Mouse (Mus musculus): Measurements from ENCODE around the gene Mamstr.
A peak's percentile ranks its signal among the peaks of the same experiment; 100 is the strongest.

The Mamstr gene

DNA sequence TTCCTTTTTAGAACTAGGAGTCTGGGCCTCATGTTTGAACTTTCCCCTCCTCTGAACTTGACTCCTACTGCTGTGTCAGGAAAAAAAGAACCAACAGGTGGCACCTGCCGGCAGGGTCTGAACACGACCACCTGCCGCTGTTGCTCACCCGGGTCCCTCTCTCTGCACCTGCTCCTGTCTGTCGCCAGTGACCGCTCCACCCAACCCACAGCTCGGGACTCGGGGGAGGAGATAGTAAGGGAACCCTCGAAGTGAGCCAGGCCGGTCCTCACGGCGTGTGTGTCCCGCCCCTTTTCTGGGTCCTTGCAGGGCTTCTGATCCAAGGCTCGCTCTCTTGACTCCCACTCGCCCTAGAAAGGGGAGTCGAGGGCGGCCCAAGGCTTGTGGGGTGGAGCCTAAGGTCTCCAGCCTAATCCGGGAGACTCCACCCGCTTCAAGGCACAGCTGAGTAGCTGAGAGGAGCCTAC lies at the start of gene Mamstr:
Mamstr (plus strand) TSS at position 417 of the 467 bp plus-strand sequence.
- no peak for DNase-seq

DNA sequence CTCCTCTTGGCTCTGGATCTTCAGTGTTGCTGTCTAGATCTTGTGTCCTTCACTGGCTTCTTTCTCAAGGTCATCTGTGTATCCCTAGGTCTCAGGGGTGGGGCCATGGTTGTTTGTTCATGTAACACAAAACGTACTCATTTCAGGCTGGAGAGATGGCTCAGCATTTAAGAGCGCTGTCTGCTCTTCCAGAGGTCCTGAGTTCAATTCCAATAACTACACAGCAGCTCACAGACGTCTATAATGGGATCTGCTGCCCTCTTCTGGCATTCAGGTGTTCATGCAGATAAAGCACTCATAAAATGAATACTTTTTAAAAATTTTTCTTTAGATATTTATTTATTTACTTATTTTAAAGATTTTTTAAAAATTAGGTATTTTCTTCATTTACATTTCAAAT lies 48.9 kb upstream of the Mamstr start:
- DNase-seq = no peak

DNA sequence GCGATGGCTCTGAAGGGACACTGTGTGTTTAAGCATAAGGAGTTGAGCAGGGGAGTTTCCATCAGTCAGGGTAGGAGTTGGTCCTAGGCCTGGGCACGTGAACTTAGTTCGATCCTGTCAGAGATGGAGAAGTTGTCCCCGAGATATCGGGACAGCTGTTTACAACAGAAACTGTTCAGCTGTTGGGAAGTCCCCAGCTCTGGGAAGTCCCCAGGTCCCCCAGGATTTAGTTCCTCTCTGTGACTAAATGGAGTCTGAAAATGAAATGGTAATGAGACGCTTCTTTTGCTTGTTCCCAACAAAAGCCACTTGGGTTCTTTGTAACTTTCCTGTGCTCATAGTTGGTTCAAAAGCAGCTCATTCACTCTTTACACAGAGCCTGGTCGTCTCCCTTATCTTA lies 47.9 kb upstream of the Mamstr start:
- DNase-seq = no peak

- peak; percentile 84 for DNase-seq
Observed at GRCm38 (mm10) chr7:45593118-45593815, 46.5 kb upstream of the Mamstr start.

DNA sequence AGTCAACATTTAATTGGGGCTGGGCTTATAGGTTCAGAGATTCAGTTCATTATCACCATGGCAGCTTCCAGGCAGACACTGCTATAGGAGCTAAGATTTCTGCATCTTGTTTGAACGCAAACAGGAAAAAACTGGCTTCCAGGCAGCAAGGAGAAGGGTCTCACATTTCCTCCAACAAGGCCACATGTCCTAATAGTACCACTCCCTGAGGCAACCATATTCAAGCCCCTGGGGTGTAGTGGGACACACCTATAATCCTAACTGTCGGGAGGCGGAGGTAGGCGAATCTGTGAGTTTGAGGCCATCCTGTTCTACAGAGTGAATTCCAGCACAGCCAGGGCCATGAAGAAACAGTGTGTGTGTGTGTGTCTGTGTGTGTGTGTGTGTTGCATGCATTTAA lies 44.6 kb upstream of the Mamstr start:
- no peak for DNase-seq

GRCm38 (mm10) chr7:45596107-45596506 lies 43.7 kb upstream of the Mamstr start:
- no peak for DNase-seq

DNA sequence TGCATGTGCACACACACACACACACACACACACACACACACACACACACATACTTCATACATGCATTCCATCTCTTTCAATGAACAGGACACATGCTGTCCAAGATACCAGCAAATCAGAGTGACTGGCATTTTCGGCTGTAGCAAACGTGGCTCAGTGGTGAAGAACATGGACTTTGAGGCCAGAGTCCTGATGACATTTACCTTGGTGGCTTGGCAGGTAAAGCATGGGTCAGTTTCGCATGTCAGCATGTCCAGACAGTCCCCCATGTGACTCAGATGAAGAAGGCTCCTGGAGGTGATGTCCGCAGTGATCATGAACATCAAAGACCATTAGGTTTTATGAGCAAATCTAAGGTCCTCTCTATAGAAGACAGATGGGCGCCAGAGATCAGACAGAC lies 42.8 kb upstream of the Mamstr start:
- no peak for DNase-seq

DNA sequence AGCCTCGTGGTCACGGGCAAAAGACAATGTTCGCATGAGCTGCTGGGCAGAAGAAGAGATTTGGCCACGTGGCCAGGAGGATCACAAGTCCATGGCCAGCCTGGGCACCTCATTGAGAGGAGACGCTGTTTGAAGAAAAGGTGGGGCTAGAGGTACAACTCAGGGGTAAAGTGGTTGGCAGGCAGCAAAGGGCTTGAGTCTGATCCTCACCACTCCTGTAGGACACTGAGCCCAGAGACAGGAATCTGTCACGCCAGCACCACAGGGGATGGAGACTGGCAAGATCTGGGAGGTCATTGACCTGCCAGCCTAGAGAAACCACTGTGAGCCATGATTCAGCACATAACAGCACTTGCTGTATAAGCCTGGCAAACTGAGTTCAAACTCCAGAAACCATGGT lies 42.2 kb upstream of the Mamstr start:
- DNase-seq = no peak

DNA sequence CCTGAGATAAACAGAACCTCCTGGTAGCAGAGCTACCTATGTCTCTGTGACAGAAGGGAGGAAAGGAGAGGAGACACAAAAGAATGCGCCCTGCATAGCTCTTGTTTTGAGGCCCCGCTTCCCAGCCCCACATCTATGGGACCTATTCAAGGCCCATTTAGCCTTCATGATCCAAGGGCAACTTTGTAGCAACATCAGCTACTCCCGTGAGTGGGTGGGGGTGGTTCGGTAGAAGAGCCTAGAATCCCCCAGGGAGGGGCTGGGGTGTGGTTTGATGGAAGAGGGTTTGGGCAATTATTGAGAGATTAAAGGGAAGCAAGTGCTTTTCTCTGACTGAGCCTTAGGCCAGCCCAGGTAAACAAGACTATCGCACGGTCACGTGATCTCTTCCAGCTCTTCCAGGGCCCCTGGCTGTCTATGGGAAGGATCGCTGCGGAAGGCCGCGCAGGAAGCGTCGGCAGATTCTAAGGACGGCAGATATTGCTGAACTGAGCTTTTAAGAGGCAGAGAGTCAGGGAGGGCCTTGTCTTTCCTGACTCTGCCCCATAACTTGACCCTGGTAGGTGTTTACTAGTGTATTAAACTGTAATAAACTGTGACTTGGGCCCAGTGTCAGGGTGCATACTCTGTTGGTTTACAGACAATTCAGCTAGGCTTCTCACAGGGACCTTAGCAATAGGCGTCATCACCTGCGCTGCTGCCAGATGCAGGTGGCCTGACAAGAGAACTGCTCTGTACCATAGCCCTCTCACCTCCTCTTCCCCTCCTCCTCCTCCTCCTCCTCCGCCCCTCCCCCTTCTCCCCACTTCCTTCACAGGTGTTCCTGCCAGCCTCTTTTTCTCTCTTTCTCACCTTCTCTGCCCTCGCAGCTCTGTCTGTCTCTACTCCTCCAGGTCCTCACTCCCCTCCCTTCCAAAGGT lies 40.6 kb upstream of the Mamstr start:
- peak; percentile 82 for DNase-seq

DNA sequence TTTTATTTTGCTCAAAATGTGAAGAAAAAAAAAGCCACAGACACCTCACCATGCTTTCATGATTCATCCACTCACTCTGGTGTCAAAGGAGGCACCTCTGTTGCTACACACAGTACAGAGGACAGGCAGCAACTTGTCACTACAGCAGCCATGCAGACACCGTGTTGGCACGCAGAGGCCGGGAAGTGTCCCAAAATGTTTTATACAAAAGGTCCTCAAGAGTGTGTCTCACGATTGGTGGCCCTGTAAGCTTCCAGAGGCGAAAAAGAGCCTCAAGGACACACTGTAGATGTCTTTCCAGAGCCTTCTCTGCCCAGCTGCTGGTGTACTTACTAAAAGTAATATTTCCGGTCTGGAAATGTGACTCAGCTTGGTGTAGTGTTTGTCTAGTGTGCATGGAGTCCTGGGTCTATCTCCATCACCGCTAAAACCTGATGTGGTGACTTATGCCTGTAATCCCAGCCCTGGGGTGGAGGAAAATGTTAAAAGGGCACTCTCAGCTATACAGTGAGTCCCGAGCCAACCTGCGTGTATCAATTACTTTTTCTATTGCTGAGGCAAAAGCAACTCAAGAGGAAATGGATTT lies 34.0 kb upstream of the Mamstr start:
- DNase-seq = no peak

- no peak for DNase-seq
Observed at GRCm38 (mm10) chr7:45609511-45609910, 30.3 kb upstream of the Mamstr start.

DNA sequence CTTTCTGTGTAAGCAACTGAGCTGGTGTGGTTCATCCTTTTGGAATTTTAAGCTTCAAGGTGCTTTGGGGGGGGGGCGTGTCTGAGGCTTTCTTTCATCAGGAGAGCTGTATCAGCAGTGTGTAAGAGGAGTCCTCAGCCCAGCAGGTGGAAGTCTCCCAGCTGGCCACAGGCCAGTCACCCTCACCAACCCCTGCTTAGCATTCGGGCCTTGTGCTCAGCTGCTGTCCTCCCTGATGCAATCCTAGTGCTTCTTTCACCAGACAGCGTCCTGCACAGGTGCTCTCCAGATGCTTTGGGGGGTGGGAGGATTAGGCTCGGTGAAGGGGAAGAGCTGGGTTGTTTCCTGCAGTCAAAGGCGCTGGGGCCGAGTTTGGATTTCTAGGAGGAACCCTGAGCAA lies 23.5 kb upstream of the Mamstr start:
- no peak for DNase-seq

DNA sequence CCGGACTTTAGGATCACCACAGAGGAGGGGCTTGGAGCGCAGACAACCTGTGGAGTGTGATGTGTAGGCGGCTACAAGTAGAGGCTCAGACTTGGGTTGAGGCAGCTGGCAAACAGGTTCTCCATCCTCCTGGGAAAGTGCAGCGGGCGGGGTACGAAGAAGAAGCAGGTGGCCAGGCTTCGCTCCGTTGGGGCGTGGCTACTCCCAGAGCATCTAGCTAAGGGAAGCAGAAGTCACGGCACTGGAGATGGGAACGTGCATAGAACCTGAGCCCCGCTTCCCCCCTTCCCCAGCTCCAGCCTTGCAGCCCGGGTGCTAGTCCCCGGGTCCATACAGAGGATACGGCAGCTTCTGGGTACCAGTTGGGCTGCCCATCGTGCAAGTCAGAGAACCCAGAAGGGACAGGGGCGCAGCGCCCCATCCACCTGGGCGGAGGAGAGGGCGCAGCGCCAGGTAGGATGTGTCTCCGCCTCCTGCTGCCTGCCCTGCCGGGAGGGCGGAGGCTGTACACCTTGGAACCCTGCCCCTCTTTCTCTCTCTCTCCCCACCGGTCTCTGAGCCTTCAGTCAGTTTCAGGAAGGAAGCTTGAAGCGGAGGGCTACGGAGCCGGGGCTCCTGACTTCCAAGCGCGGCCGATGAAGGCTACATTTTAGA lies 22.6 kb upstream of the Mamstr start, which contains the start of gene Fut1:
Fut1 (plus strand) TSS at position 248 of the 654 bp plus-strand sequence.
- DNase-seq = no peak

DNA sequence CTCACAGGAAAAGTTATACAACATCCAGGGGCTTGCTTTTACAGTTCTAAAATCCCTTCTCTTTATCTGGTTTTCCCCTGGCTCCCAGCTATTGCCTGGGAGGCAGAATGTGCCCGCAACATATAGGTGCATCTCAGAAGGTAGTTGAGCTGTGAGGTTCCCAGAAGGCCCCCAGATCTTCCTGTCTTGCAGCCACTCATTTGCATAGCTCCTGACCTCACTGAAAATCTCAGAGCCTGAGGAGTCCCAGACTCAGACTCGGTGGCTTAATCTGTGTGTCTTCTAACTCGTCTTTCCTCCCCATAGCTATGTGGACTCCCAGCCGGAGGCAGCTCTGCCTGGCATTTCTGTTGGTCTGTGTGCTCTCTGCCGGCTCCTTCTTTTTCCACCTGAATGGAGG lies 21.5 kb upstream of the Mamstr start:
- DNase-seq = no peak

DNA sequence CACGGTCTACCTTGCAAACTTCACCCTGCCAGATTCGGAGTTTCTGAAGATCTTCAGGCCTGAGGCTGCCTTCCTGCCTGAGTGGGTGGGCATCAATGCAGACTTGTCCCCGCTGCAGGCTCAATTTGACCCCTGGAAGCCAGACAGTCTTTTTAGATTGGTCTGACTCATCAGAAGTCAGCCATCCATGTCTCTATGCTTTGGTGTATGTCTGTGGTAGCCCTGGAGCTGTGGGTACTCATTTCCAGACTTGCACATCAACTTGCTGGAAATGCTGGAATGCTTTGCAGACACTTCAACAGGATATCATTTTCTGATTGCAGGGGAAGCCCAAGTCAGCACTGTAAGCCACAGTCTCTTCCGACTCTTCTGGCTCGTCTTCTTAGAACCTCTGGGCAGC lies 20.2 kb upstream of the Mamstr start:
- DNase-seq = no peak

DNA sequence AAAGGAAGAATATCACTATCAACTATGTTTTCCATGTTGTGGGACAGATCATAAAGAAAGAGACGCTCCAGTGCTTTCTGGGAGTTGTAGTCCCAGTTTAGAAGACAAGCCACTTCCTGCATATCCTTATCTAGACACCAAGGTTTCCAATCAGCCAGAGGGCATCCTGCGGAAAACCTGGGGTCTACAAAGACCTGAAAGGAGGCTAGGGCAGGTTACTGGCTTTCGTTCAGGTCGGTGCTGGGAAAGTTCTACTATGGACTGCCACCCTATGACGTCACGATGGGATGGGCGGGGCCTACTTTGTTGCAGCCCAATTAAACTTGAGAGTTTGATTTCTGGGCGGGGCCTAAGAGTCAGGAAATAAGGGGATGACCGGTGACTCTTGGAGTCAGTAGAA lies 18.3 kb upstream of the Mamstr start, which contains the start of gene Izumo1:
Izumo1 (plus strand) TSS at position 369 of the 400 bp plus-strand sequence.
- peak; percentile 63 for DNase-seq

- DNase-seq = no peak
Observed at GRCm38 (mm10) chr7:45623507-45623906, 16.3 kb upstream of the Mamstr start.

DNA sequence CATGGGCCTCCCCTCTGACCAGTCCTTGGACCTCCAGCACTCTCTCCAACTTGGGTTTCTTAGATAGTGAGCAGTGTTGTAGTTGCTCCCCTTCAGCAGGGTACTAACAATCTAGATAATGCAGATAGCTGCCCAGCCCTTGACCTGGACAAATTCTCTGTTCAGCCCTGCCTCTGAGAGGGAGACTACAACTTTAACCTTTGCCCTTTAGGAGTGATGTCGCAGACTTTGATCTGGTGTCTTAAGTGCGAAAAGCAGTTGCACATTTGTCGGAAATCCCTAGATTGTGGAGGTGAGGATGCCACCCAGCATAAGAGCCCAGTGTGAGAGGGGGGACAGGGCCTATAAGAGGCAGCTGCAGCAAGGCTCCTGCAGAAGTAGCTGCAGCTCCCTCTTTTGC lies 15.1 kb upstream of the Mamstr start:
- DNase-seq = no peak

- no peak for DNase-seq
Observed at GRCm38 (mm10) chr7:45625481-45625880, 14.3 kb upstream of the Mamstr start.

DNA sequence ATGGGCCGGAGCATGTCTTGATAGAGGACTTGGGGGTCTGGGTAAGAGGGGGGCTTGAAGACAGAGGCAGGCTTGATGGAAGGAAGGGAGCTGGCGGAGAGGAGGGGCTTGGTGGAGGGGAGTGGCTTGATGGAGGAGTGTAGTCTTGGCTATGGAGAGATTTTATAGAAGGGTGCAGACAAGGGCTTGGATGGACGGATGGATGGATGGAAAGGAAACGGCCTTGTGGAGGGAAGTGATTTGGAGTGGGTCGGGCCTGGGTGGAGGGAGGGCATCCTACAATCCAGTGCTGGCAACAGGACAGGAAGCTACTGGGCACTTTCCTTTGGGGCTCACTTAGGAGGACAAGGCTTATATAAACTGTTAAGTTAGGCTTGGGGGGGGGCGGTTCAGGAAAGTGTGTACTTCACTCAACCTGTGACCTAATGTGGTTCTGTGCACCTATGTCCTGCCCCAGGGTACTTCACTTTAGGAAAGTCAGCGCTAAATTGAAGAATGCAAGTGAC lies 13.2 kb upstream of the Mamstr start:
- no peak for DNase-seq

DNA sequence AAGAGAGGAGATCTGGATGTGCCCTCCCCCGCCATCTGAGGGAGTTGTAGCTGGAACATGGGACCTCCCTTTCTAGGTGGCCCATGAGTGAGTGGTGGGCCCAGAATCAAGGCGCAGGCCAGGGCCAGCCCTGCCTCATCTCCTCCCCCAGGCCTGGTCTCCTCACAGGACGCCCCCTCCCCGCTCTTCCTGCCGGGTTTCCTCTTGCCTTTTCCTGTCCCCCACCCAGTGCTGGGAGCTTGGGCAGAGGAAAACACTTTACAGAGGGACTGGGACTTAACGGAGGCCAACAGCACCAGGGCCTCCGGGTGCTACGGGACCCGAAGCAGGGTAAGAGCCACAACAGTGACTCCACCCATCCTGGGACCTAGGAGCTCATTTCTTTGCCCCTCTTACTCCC lies 12.5 kb upstream of the Mamstr start, which contains the start of gene Rasip1:
Rasip1 (plus strand) TSS at position 228 of the 400 bp plus-strand sequence.
- no peak for DNase-seq

All from thymus, postnatal 4 days (tissue).